Mouse (Mus musculus) E14TG2a.4 (cell line): ENCODE measurements around the gene Hist1h2bn.
"Not testable (repeated sequence)": the region's sequence is repeated elsewhere in the genome, so short reads cannot be mapped to it uniquely, and the experiment has no call there.

Source experiments
- H3K27me3 ChIP-seq: 2 replicates; pipeline ENCODE4 v1.6.1; 2014; ENCODE audit warnings: low read length, control low read depth; ENCODE audit not compliant: insufficient read depth
- H3K36me3 ChIP-seq: 2 replicates; pipeline ENCODE4 v1.6.1; 2014; ENCODE audit warnings: low read length, control low read depth; ENCODE audit not compliant: insufficient read depth
- H3K4me1 ChIP-seq: replicated peaks from 2 replicates; pipeline ENCODE4 v1.6.1; 2014; ENCODE audit warnings: low read depth, low read length, control low read depth
- H3K4me3 ChIP-seq: replicated peaks from 2 replicates; pipeline ENCODE4 v1.5.1; 2014; ENCODE audit warnings: mild to moderate bottlenecking, low read length
- H3K9me3 ChIP-seq: 2 replicates; pipeline ENCODE4 v1.6.1; 2014; ENCODE audit warnings: low read length, control low read depth
- CTCF ChIP-seq: conservative IDR thresholded peaks from 2 replicates; pipeline ENCODE4 v1.5.1; 2014; ENCODE audit warnings: low read length
- NANOG ChIP-seq: IDR thresholded peaks from 2 replicates; pipeline ENCODE4 v1.6.1; 2014; ENCODE audit warnings: borderline replicate concordance, low read length, mixed read lengths
- POU5F1 ChIP-seq: IDR thresholded peaks from 2 replicates; pipeline ENCODE4 v1.6.1; 2014; ENCODE audit warnings: low read length, borderline replicate concordance

The Hist1h2bn gene

GRCm38 (mm10) chr13:21733466-21733865 lies 20.5 kb upstream of the Hist1h2bn start:
- Histone ChIP-seq H3K36me3 (no peaks in the 10 kb centered on the region), H3K4me1 (peaks cover 19% of the 10 kb centered on the region)

GRCm38 (mm10) chr13:21734010-21734905 lies 19.7 kb upstream of the Hist1h2bn start:
- Histone ChIP-seq H3K27me3 (0 out of 2 replicates have a peak, but pooled peaks cover 5% of the 10 kb centered on the region), H3K4me3 (peak overlapping the region; percentile 70), H3K4me1 (peaks cover 19% of the 10 kb centered on the region), H3K9me3 (peaks cover 16% of the 10 kb centered on the region), H3K36me3 (no peaks in the 10 kb centered on the region)
- TF ChIP-seq CTCF (peak; percentile 86), NANOG (no peak)

More at GRCm38 (mm10) chr13:21733466-21733865, 20.5 kb upstream of the Hist1h2bn start:
- H3K9me3 ChIP-seq = peaks cover 22% of the 10 kb centered on the region
- H3K4me3 ChIP-seq = no peak overlapping the region
- 0 out of 2 replicates have a peak, but pooled peaks cover 5% of the 10 kb centered on the region for H3K27me3 ChIP-seq
- peak; percentile 23; the same call in 1 of the 2 replicates for TF ChIP-seq CTCF
- no peak for TF ChIP-seq POU5F1

DNA sequence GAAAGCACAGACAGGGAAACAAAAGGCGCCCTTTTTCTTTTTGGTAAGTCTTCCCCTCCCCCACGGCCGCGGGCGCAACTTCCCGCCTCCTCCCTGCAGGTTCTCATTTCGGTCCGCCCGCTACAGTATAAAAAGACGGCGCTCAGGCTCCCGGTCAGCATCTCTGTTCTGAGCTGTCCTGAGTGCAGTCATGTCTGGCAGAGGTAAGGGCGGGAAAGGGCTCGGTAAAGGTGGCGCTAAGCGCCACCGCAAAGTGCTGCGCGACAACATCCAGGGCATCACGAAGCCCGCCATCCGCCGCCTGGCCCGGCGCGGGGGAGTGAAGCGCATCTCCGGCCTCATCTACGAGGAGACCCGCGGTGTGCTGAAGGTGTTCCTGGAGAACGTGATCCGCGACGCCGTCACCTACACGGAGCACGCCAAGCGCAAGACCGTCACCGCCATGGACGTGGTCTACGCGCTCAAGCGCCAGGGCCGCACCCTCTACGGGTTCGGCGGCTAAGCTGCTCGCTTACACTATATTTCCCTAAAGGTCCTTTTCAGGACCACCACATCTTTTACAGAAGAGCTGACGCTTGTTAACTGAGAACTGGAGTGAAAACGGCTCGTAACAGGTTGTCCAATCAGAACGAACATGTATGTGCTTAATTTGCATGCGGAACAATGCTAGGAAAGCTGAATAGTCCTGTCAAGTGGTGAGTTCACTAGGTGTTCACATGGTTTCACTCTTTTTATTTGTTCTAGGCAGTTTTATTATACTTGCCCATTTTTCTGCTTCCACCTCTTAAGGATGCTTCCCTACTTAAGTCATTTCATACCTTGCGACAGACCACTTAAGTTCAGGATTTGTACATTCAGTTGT lies 18.8 kb upstream of the Hist1h2bn start, which contains the start of gene Hist1h4j:
Gene Hist1h4j, plus strand, starts transcription at position 159 of the 862 bp plus-strand sequence.
- H3K36me3 ChIP-seq, H3K9me3 ChIP-seq, H3K27me3 ChIP-seq: not testable (repeated sequence)
- peaks cover 19% of the 10 kb centered on the region for H3K4me1 ChIP-seq
- H3K4me3 ChIP-seq = peak within 1 kb of the TSS; percentile 70

GRCm38 (mm10) chr13:21745006-21745405 lies 8.9 kb upstream of the Hist1h2bn start:
- peaks cover 6% of the 10 kb centered on the region for H3K36me3 ChIP-seq
- TF ChIP-seq CTCF (no peak), NANOG (no peak), POU5F1 (no peak)
- no peak overlapping the region for H3K4me3 ChIP-seq
- no peaks in the 10 kb centered on the region for H3K9me3 ChIP-seq
- no peaks in the 10 kb centered on the region for H3K27me3 ChIP-seq
- peaks cover 16% of the 10 kb centered on the region for H3K4me1 ChIP-seq

GRCm38 (mm10) chr13:21749387-21750158 lies 4.3 kb upstream of the Hist1h2bn start:
- no peak for TF ChIP-seq POU5F1
- Histone ChIP-seq H3K27me3 (no peaks in the 10 kb centered on the region), H3K36me3 (peaks cover 6% of the 10 kb centered on the region), H3K4me1 (peaks cover 29% of the 10 kb centered on the region), H3K9me3 (no peaks in the 10 kb centered on the region), H3K4me3 (peak overlapping the region; percentile 77)

- Histone ChIP-seq H3K4me1 (peaks cover 33% of the 10 kb centered on the region), H3K4me3 (peak within 1 kb of the TSS; percentile 77)
- not testable (repeated sequence) for H3K27me3 ChIP-seq, H3K36me3 ChIP-seq, H3K9me3 ChIP-seq
Observed at GRCm38 (mm10) chr13:21750159-21751017, 3.5 kb upstream of the Hist1h2bn start, which contains the start of gene Hist1h4k. Gene Hist1h4k, minus strand, starts transcription at chr13:21750505.

DNA sequence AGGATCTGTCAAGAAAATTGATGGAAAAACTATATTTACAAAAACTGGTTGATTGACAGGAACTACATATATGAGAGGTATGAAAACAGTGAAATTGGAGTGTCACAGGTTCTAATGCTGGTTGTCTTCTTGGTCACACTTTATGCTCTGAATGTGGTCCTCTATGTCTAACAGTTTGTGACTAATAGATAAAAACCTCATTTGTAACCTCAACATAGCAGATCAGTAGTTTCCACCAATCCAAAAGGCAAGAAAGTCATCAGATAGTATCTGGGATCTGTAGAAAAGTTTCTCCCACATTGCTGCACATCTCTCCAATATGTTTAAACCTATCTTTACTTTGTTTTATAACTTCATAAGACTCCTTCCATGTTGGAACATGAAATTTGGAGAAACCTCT lies 2.5 kb upstream of the Hist1h2bn start:
- Histone ChIP-seq H3K36me3 (peaks cover 6% of the 10 kb centered on the region), H3K4me3 (no peak overlapping the region), H3K9me3 (no peaks in the 10 kb centered on the region), H3K4me1 (peaks cover 39% of the 10 kb centered on the region), H3K27me3 (no peaks in the 10 kb centered on the region)
- TF ChIP-seq CTCF = no peak
- no peak for TF ChIP-seq POU5F1
- TF ChIP-seq NANOG = no peak
